Mouse (Mus musculus): ENCODE data around the gene Irak2. TPM values are rescaled to one million over a fixed set of nuclear protein-coding genes. Genes with fewer than 3 reads are reported as not detected.

Gene Irak2
- total and polyA plus RNA-seq, 3 experiments: 30.0 to 39.5 (median 32.5) TPM

GRCm38 (mm10) chr6:113714797-113715196 lies 76.5 kb downstream of the Irak2 start:
- peak overlapping the region; percentile 62 for H3K27ac ChIP-seq (ENCODE audit: insufficient read depth, low read depth)
- H3K4me3 ChIP-seq (replicated peaks in 1 of 3; ENCODE audit: low read depth in 2 of 3, low read length in 2 of 3, poor library complexity in 1 of 3): no peak overlapping the region
- TF ChIP-seq MAX (IDR thresholded peaks at IDR 0.05; ENCODE audit: low read length): no peak
- TF ChIP-seq TCF12 (IDR thresholded peaks at IDR 0.05; ENCODE audit: low read depth, low read length): no peak
- TF ChIP-seq MXI1 (IDR thresholded peaks at IDR 0.05; ENCODE audit: low read depth, low read length): no peak
- no peak for TF ChIP-seq GABPA (IDR thresholded peaks at IDR 0.05; ENCODE audit: insufficient replicate concordance, low read depth, low read length)
- no peak overlapping the region for H3K4me2 ChIP-seq (ENCODE audit: insufficient read depth, low read depth, poor library complexity, severe bottlenecking)
- in situ Hi-C loops (cut with MboI; ENCODE audit: low pct_ligation_motif_present, low pct_unique_long_range_greater_than_20kb, low sequenced_read_pairs): no loop called here
- no peaks in the 10 kb centered on the region; the same call in 1 of the 2 replicates for H3K79me2 ChIP-seq (replicated peaks; ENCODE audit: control insufficient read depth, extremely low read depth, insufficient read depth, poor library complexity, severe bottlenecking)
- H3K27me3 ChIP-seq (replicated peaks): no peaks in the 10 kb centered on the region
- no peak for DNase-seq (ENCODE audit: extremely low read depth)
- dilution Hi-C loops (cut with MboI; ENCODE audit: extremely low pct_ligation_motif_present, extremely low pct_unique_long_range_greater_than_20kb, low sequenced_read_pairs): no loop called here
- H3K9ac ChIP-seq (ENCODE audit: insufficient read depth, low read depth): no peak overlapping the region
- no peaks in the 10 kb centered on the region for H3K9me3 ChIP-seq (replicated peaks; ENCODE audit: low read length)
- peaks cover 11 to 33% of the 10 kb centered on the region in 2 experiments for H3K4me1 ChIP-seq (ENCODE audit: control insufficient read depth in 1 of 2, insufficient read depth in 2 of 2)
- H3K36me3 ChIP-seq (replicated peaks in 1 of 2; ENCODE audit: control insufficient read depth in 1 of 2, insufficient read depth in 1 of 2, low read length in 1 of 2): peaks cover 80 to 95% of the 10 kb centered on the region in 2 experiments

- H3K4me1 ChIP-seq (ENCODE audit: control insufficient read depth in 1 of 2, insufficient read depth in 2 of 2): peaks cover 11 to 29% of the 10 kb centered on the region in 2 experiments
- DNase-seq (ENCODE audit: extremely low read depth): no peak
- no peak overlapping the region for H3K27ac ChIP-seq (ENCODE audit: insufficient read depth, low read depth)
- peaks cover 81 to 95% of the 10 kb centered on the region in 2 experiments for H3K36me3 ChIP-seq (replicated peaks in 1 of 2; ENCODE audit: control insufficient read depth in 1 of 2, insufficient read depth in 1 of 2, low read length in 1 of 2)
- dilution Hi-C loops (cut with MboI; ENCODE audit: extremely low pct_ligation_motif_present, extremely low pct_unique_long_range_greater_than_20kb, low sequenced_read_pairs): no loop called here
- H3K9ac ChIP-seq (ENCODE audit: insufficient read depth, low read depth): no peak overlapping the region
- H3K9me3 ChIP-seq (replicated peaks; ENCODE audit: low read length): no peaks in the 10 kb centered on the region
- H3K27me3 ChIP-seq (replicated peaks): no peaks in the 10 kb centered on the region
- no peak overlapping the region for H3K4me2 ChIP-seq (ENCODE audit: insufficient read depth, low read depth, poor library complexity, severe bottlenecking)
- no peak overlapping the region for H3K4me3 ChIP-seq (replicated peaks in 1 of 3; ENCODE audit: low read depth in 2 of 3, low read length in 2 of 3, poor library complexity in 1 of 3)
- no peak for TF ChIP-seq GABPA (IDR thresholded peaks at IDR 0.05; ENCODE audit: insufficient replicate concordance, low read depth, low read length)
- TF ChIP-seq HCFC1 (IDR thresholded peaks at IDR 0.05; ENCODE audit: low read depth, low read length): no peak
- TF ChIP-seq MYC (IDR thresholded peaks at IDR 0.05; ENCODE audit: low read depth, low read length): no peak
- no peak for TF ChIP-seq POLR2AphosphoS2 (IDR thresholded peaks at IDR 0.05; ENCODE audit: low read depth, low read length)
- TF ChIP-seq ZKSCAN1 (IDR thresholded peaks at IDR 0.05; ENCODE audit: borderline replicate concordance, low read depth, low read length): no peak
- H3K79me2 ChIP-seq (replicated peaks; ENCODE audit: control insufficient read depth, extremely low read depth, insufficient read depth, poor library complexity, severe bottlenecking): no peaks in the 10 kb centered on the region
- in situ Hi-C loops (cut with MboI; ENCODE audit: low pct_ligation_motif_present, low pct_unique_long_range_greater_than_20kb, low sequenced_read_pairs): no loop called here
These were observed 79.3 kb downstream of the Irak2 start for GRCm38 (mm10) chr6:113717541-113717940.

- Histone ChIP-seq H3K9ac (ENCODE audit: insufficient read depth, low read depth) (no peak within 1 kb of the TSS), H3K27me3 (replicated peaks) (no peaks in the 10 kb centered on the region), H3K27ac (ENCODE audit: insufficient read depth, low read depth) (no peak within 1 kb of the TSS), H3K79me2 (replicated peaks; ENCODE audit: control insufficient read depth, extremely low read depth, insufficient read depth, poor library complexity, severe bottlenecking) (no peaks in the 10 kb centered on the region), H3K9me3 (replicated peaks; ENCODE audit: low read length) (no peaks in the 10 kb centered on the region), H3K4me2 (ENCODE audit: insufficient read depth, low read depth, poor library complexity, severe bottlenecking) (no peak within 1 kb of the TSS), H3K4me1 (ENCODE audit: control insufficient read depth in 1 of 2, insufficient read depth in 2 of 2) (peaks cover 0 to 8% of the 10 kb centered on the region in 2 experiments; a peak in 1 of 4 replicates), H3K4me3 (replicated peaks in 1 of 3; ENCODE audit: low read depth in 2 of 3, low read length in 2 of 3, poor library complexity in 1 of 3) (no peak within 1 kb of the TSS), H3K36me3 (replicated peaks in 1 of 2; ENCODE audit: control insufficient read depth in 1 of 2, insufficient read depth in 1 of 2, low read length in 1 of 2) (peaks cover 77 to 98% of the 10 kb centered on the region in 2 experiments)
- in situ Hi-C loops (cut with MboI; ENCODE audit: low pct_ligation_motif_present, low pct_unique_long_range_greater_than_20kb, low sequenced_read_pairs) (no loop called here), dilution Hi-C loops (cut with MboI; ENCODE audit: extremely low pct_ligation_motif_present, extremely low pct_unique_long_range_greater_than_20kb, low sequenced_read_pairs) (no loop called here)
- DNase-seq (ENCODE audit: extremely low read depth): no peak
- TF ChIP-seq CHD2 (IDR thresholded peaks at IDR 0.05; ENCODE audit: low read length) (no peak), JUN (IDR thresholded peaks at IDR 0.05; ENCODE audit: insufficient read depth, low read depth, low read length) (no peak), SMC3 (IDR thresholded peaks at IDR 0.05; ENCODE audit: low read depth, low read length) (no peak), ZC3H11A (IDR thresholded peaks at IDR 0.05; ENCODE audit: low read depth, low read length) (no peak), CHD1 (IDR thresholded peaks at IDR 0.05; ENCODE audit: low read depth, low read length) (no peak), EP300 (IDR thresholded peaks at IDR 0.05; ENCODE audit: low read length) (no peak), MAZ (IDR thresholded peaks at IDR 0.05; ENCODE audit: low read depth, low read length) (no peak), HCFC1 (IDR thresholded peaks at IDR 0.05; ENCODE audit: low read depth, low read length) (no peak), BHLHE40 (IDR thresholded peaks at IDR 0.05; ENCODE audit: low read depth, low read length) (no peak), RAD21 (IDR thresholded peaks at IDR 0.05; ENCODE audit: low read depth, low read length) (no peak), NELFE (IDR thresholded peaks at IDR 0.05; ENCODE audit: low read depth, low read length) (no peak), MEF2A (IDR thresholded peaks at IDR 0.05; ENCODE audit: borderline replicate concordance, low read depth, low read length) (no peak), E2F4 (IDR thresholded peaks at IDR 0.05; ENCODE audit: insufficient replicate concordance, low read depth, low read length) (no peak), ZMIZ1 (IDR thresholded peaks at IDR 0.05; ENCODE audit: low read depth, low read length) (no peak), SIN3A (IDR thresholded peaks at IDR 0.05; ENCODE audit: low read length) (no peak), RCOR1 (conservative IDR thresholded peaks at IDR 0.05; ENCODE audit: low read depth, low read length) (no peak), USF2 (conservative IDR thresholded peaks at IDR 0.05; ENCODE audit: low read depth, low read length) (no peak), IRF4 (IDR thresholded peaks at IDR 0.05; ENCODE audit: low read depth, low read length) (no peak), MAFK (IDR thresholded peaks at IDR 0.05; ENCODE audit: insufficient replicate concordance, low read length) (no peak)
These were observed 81.6 kb downstream of the Irak2 start, which contains the start of gene Ghrl for GRCm38 (mm10) chr6:113719878-113720277. Ghrl (minus strand) TSS chr6:113719880.
